Mouse (Mus musculus) CH12.LX (cell line): ENCODE data around the gene Atp8b5. TPM values are rescaled to one million over a fixed set of nuclear protein-coding genes. Genes with fewer than 3 reads are reported as not detected.

Experiments
- DNase-seq: peaks from one replicate; pipeline ENCODE4 v3.0.0-alpha.2; 2013; ENCODE audit errors: extremely low read depth
- H3K27ac ChIP-seq: 2 replicates; pipeline ENCODE4 v1.5.1; 2012; ENCODE audit warnings: low read depth, mild to moderate bottlenecking, control low read depth, moderate library complexity; ENCODE audit not compliant: insufficient read depth
- H3K27me3 ChIP-seq: replicated peaks from 2 replicates; pipeline ENCODE3; 2012; ENCODE audit warnings: inconsistent platforms
- H3K36me3 ChIP-seq, 2 experiments: replicated peaks in 1 of 2; 2 replicates each; pipeline versions ENCODE3 to v1.6.1; 2012; ENCODE audit warnings: inconsistent platforms in 1 of 2, low read length in 1 of 2, mild to moderate bottlenecking in 1 of 2, mixed read lengths in 1 of 2, moderate library complexity in 1 of 2; ENCODE audit not compliant: control insufficient read depth in 1 of 2, insufficient read depth in 1 of 2
- H3K4me1 ChIP-seq, 2 experiments: 2 replicates each; pipeline ENCODE4 v1.6.1; 2012; ENCODE audit warnings: inconsistent platforms in 1 of 2, moderate library complexity in 1 of 2; ENCODE audit not compliant: insufficient read depth in 2 of 2, control insufficient read depth in 1 of 2
- H3K4me2 ChIP-seq: 2 replicates; pipeline ENCODE4 v1.6.1; 2012; ENCODE audit warnings: low read depth, mild to moderate bottlenecking, control low read depth; ENCODE audit not compliant: poor library complexity, insufficient read depth, severe bottlenecking
- H3K4me3 ChIP-seq, 3 experiments: fragments of 150-350 bp in 1 of 3; sonication (generic) in 1 of 3; replicated peaks in 1 of 3; 2 replicates each; pipeline versions ENCODE3 to v1.5.1; 2011 to 2012; ENCODE audit warnings: low read depth in 2 of 3, low read length in 2 of 3, mild to moderate bottlenecking in 2 of 3, moderate library complexity in 2 of 3, control low read depth in 1 of 3, improper control_type of control experiment in 1 of 3, inconsistent platforms in 1 of 3, mixed read lengths in 1 of 3; ENCODE audit not compliant: poor library complexity in 1 of 3
- H3K79me2 ChIP-seq: replicated peaks from 2 replicates; pipeline ENCODE4 v1.6.1; 2012; ENCODE audit warnings: mild to moderate bottlenecking, moderate library complexity; ENCODE audit not compliant: control insufficient read depth, poor library complexity, insufficient read depth, severe bottlenecking; ENCODE audit errors: extremely low read depth
- H3K9ac ChIP-seq: 2 replicates; pipeline ENCODE4 v1.6.1; 2012; ENCODE audit warnings: low read depth, mild to moderate bottlenecking, control low read depth, moderate library complexity; ENCODE audit not compliant: insufficient read depth
- H3K9me3 ChIP-seq: replicated peaks from 2 replicates; pipeline ENCODE3; 2012; ENCODE audit warnings: low read length, inconsistent platforms, mixed read lengths
- EP300 ChIP-seq: IDR thresholded peaks from 2 replicates; pipeline ENCODE4 v1.6.1; 2011; ENCODE audit warnings: low read length, improper control_type of control experiment
- ETS1 ChIP-seq: conservative IDR thresholded peaks from 2 replicates; pipeline ENCODE4 v1.6.1; 2012; ENCODE audit warnings: low read depth, mild to moderate bottlenecking, inconsistent platforms, low read length, improper control_type of control experiment, moderate library complexity
- MAX ChIP-seq: IDR thresholded peaks from 2 replicates; pipeline ENCODE4 v1.6.1; 2011; ENCODE audit warnings: low read length, improper control_type of control experiment
- RAD21 ChIP-seq: IDR thresholded peaks from 2 replicates; pipeline ENCODE4 v1.6.1; 2011; ENCODE audit warnings: low read depth, mild to moderate bottlenecking, low read length, improper control_type of control experiment, moderate library complexity
- SIN3A ChIP-seq: IDR thresholded peaks from 2 replicates; pipeline ENCODE4 v1.6.1; 2012; ENCODE audit warnings: low read length, improper control_type of control experiment, inconsistent platforms
- TCF12 ChIP-seq: IDR thresholded peaks from 2 replicates; pipeline ENCODE4 v1.6.1; 2014; ENCODE audit warnings: low read depth, mild to moderate bottlenecking, inconsistent platforms, low read length, improper control_type of control experiment
- UBTF ChIP-seq: IDR thresholded peaks from 2 replicates; pipeline ENCODE4 v1.6.1; 2012; ENCODE audit warnings: low read depth, mild to moderate bottlenecking, inconsistent platforms, low read length, improper control_type of control experiment, moderate library complexity
- USF1 ChIP-seq: IDR thresholded peaks from 2 replicates; pipeline ENCODE4 v1.6.1; 2014; ENCODE audit warnings: low read depth, mild to moderate bottlenecking, inconsistent platforms, low read length, improper control_type of control experiment
- ZKSCAN1 ChIP-seq: IDR thresholded peaks from 2 replicates; pipeline ENCODE4 v1.6.1; 2012; ENCODE audit warnings: low read depth, inconsistent platforms, low read length, improper control_type of control experiment, borderline replicate concordance
- dilution Hi-C: fragments of 300-500 bp; cut with MboI; formaldehyde crosslinking; loops from 2 replicates; pipeline ENCODE4 v1.14.3; 2020; ENCODE audit warnings: low sequenced_read_pairs; ENCODE audit not compliant: extremely low pct_unique_long_range_greater_than_20kb, extremely low pct_ligation_motif_present
- in situ Hi-C: fragments of 300-500 bp; cut with MboI; formaldehyde crosslinking; loops from 3 replicates; pipeline ENCODE4 v1.14.3; 2019; ENCODE audit warnings: low sequenced_read_pairs, low pct_ligation_motif_present, low pct_unique_long_range_greater_than_20kb, mixed read lengths
- polyA plus RNA-seq: library from polyadenylated mRNA; unstranded; fragments of >175 nt; gene quantifications from 2 replicates; pipeline ENCODE4 v1.2.1, GENCODE M21; 2012; ENCODE audit warnings: low read depth; ENCODE audit not compliant: insufficient read length
- total RNA-seq, 2 experiments: library from RNA; depleted of rRNA; stranded (reverse); fragments of 300-350 nt in 1 of 2; fragments of >200 nt in 1 of 2; gene quantifications; 2 replicates each; pipeline ENCODE4 v1.2.3; 2012 to 2014

Atp8b5 gene
- total and polyA plus RNA-seq, 3 experiments = 0.13 to 1.3 (median 0.54) TPM

DNA sequence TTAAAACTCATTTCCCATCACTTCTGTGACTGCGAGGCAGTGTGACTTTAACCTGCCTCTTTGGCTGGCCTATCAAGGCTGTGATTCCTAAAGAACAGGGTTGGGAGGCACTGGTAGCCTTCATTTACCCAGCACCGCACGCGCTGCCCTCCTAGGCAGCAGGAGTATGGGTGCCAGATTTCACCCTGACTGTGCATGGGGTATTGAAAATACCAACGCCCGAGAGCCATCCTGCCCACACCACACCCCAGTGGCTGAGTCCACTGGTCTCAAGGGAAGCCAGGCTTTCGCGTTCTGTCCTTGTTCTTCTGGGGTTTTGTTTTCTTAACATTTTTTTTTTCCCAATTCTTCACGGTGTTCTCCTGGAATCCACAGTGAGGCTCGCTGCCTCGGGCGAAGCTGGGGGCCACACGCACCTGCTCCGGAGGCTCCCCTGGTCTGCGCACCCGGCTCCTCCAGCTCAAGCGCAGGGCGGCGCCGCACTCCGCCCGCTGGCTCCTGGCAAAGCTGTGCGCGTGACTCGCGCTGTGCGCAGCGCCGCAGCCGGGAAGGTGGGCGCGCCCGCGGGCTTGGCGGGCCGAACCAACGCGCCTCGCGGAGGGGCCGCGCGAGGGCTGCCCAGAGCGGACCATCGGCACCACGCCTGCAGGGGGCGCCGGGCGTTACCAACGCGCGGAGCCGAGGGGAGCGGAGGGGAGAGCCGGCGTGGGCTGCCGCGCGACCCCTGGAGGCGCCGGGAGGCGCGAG lies 114.6 kb downstream of the Atp8b5 start, which contains the start of gene Rusc2:
Gene Rusc2, plus strand, starts transcription at position 572 of the 747 bp plus-strand sequence.
- no peak within 1 kb of the TSS for H3K27ac ChIP-seq
- no peak within 1 kb of the TSS for H3K9ac ChIP-seq
- DNase-seq = no peak
- TF ChIP-seq RAD21 = no peak
- no peak for TF ChIP-seq USF1
- no peak for TF ChIP-seq ETS1
- TF ChIP-seq EP300 = no peak
- peaks cover 3% of the 10 kb centered on the region for H3K9me3 ChIP-seq
- no peaks in the 10 kb centered on the region for H3K36me3 ChIP-seq
- in situ Hi-C loops (no loop called here), dilution Hi-C loops (no loop called here)
- H3K4me3 ChIP-seq = no peak within 1 kb of the TSS
- no peaks in the 10 kb centered on the region for H3K4me1 ChIP-seq
- peaks cover 5% of the 10 kb centered on the region for H3K27me3 ChIP-seq
- H3K4me2 ChIP-seq = no peak within 1 kb of the TSS
- H3K79me2 ChIP-seq = no peaks in the 10 kb centered on the region

DNA sequence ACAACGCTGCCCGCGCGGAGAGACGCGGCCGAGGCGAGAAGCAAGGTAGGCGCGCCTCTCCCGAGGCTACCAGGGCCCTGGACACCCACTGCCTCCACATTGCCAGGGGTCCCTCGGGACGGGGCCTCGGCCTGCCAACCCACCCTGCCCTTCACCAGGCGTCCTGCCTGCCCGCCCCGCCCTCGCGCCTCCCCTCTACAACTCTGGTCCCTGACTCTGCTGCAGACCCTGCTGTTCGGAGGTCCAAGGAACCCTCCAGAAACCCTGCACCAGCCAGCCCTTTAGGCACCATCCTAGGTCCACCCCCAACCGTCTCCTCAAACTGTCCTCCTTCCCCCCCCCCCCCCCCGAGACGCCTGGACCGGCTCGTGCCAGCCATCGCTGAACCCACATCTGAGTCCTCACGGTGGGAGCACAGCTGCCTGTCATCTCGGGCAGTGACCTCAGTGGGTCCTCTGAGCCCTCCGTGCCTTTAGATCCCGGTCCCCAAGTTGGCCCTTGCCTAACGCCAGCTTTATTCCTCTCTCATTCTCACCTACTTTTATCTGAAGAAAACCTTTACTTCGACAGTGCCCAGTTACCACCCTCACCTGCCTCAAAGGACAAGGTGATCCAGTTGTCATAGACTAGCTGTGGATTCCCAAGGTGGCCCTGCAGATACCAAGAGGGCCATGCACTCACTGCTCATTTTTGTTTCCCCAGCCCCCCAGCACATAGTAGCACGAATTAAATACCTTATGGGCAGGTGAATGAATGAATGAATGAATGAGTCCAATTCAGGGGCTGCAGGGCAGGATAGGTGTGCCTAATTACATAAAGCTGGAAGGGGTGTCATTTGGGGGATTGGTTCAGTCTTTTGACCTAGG lies 115.4 kb downstream of the Atp8b5 start:
- in situ Hi-C loops = no loop called here
- peaks cover 3% of the 10 kb centered on the region for H3K9me3 ChIP-seq
- H3K4me2 ChIP-seq = no peak overlapping the region
- no peak overlapping the region for H3K4me3 ChIP-seq
- no peaks in the 10 kb centered on the region for H3K79me2 ChIP-seq
- no peak for DNase-seq
- H3K36me3 ChIP-seq = no peaks in the 10 kb centered on the region
- peaks cover 5% of the 10 kb centered on the region for H3K27me3 ChIP-seq
- no peak overlapping the region for H3K9ac ChIP-seq
- TF ChIP-seq USF1 (no peak), ZKSCAN1 (no peak), TCF12 (no peak), SIN3A (no peak), MAX (no peak), UBTF (no peak), EP300 (no peak)
- TF ChIP-seq, all 38 proteins: peak for 0
- dilution Hi-C loops = no loop called here
- Histone ChIP-seq H3K27ac (no peak overlapping the region), H3K4me1 (no peaks in the 10 kb centered on the region)
